Mouse (Mus musculus) spleen, embryonic (tissue): ENCODE measurements around the gene Sgce.
"Not testable (repeated sequence)": the region's sequence is repeated elsewhere in the genome, so short reads cannot be mapped to it uniquely, and the experiment has no call there.

Experiments used
- CTCF ChIA-PET: fragments of 350-600 bp; sonication (Branson Sonifier 250); formaldehyde crosslinking; loops from one replicate; lab custom pipeline; 2022; lab: Charles Lee

Gene Sgce

DNA sequence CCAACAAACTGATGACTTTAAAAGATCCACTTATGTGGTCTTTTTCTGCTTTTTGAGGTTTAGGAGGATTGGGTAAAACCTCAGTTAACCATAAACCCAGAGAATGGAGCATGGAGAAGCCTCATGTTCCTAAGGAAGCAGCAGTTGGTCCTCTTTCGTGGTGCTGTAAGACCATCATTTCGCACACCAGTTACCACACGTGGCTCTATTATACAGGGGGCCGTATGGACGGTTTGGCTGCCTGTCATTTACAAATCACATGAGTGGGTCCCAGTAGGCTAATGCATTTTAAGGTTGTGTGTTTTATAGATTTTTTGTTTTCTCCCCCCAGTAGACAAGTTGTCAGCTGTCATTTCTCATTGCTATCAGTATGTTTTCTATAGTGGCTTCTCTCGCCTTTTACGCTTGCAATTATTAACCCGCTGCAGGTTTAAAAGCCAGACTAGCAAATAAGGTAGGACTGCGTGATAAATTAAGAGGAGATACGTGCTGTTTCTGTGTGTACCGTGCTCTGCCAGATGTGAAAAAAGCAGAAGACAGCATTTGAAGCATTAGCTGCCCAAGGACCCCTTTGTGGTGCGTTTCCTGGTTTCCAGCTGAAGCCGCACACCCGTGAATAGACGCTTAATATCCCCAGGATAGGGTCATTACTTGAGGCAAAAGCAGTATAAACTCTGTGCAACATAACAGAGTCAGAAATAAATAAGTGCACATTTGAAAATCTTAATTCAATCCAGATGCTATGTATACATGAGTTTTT, 22.8 kb downstream of the Sgce start:
- CTCF ChIA-PET, result no interaction called here

DNA sequence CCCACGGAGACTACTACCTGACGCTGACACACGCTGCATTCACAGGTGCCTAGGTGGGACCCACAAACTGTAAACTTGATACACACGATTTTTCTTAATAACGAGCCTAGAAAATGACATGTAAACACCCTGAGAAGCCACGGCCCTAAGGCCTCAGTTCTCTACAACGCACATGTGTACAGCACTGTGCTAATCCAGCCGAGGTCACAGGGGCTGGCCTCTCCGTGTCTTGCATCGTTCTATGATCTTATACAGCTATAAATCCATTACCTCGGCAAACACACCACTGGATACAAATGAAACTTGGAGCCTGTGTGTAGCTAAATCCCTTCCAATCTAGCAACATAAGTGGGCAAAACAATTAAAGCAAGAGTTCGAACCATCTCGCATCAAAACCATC, 24.3 kb downstream of the Sgce start:
- CTCF ChIA-PET, result no interaction called here

DNA sequence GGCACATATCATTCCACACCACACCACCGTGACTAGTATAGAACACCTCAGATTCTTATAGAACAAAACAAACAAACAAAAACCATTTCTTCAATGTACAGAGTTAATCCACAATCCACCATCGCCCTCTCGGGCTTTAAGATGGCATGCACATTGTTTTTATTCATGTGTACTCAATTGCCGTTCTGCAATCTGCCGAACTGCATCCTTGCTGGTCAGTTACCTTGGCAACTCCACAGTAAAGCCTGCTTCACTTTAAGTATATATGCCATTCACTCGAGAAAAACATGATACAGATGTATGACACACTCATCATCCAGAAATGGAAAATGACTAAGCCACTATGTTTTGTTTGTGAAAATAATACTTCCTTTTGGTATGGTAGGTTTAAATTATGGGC, 24.9 kb downstream of the Sgce start:
- CTCF ChIA-PET, result no interaction called here

DNA sequence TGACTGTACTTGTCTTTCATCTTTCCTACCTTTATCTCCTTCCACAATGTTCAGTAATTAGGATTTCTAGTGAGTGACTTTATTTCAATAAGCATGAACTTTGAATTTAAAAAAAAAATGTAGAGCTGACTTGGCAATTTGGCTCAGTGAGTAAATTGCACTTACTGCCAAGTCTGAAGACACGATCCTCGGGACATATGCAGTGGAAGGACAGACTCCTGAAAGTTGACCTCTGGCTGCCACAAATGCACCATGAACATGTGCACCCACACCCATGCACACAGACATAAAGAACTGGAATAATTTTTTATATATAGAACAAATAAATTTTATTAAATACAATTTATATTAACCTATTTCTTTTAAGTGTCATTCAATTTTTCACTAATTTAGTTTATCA, 29.7 kb downstream of the Sgce start:
- CTCF ChIA-PET, result no interaction called here

DNA sequence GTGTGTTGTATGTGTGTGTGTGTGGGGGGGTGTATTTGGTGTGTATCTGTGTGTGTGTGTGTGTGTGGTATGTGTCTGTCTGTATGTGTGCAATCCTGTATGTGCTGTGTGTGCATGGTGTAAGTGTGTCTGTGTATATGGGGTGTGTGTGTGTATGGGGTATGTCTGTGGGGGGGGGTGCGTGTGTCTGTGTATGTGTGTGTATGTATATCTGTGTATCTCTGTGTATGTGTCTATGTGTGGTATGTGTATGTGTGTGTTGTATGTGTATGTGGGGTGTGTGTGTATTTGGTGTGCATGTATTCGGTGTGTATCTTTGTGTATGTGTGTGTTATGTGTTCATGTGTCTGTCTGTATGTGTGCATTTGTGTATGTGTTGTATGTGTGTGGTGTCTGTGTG, 30.8 kb downstream of the Sgce start:
- CTCF ChIA-PET, result no interaction called here

DNA sequence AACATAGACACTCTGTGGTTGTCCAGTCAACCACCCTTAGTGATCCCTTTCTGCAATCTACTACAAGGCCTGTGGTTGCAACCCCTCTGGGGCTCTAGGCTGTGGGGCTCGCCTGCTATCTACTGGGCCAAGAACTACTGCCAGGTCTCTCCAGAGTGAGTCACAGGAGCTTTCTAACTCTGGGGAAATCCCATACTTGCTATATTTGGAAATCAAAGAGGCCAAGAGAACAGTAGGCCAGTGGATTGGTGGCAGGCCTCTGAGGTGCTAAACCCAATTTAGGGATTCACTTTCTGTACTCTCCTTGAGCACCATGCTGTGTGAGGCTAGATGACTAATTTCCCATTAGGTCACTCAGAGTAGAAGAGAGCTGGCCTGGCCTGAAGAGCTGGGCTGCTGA, 38.0 kb downstream of the Sgce start:
- CTCF ChIA-PET, result no interaction called here

DNA sequence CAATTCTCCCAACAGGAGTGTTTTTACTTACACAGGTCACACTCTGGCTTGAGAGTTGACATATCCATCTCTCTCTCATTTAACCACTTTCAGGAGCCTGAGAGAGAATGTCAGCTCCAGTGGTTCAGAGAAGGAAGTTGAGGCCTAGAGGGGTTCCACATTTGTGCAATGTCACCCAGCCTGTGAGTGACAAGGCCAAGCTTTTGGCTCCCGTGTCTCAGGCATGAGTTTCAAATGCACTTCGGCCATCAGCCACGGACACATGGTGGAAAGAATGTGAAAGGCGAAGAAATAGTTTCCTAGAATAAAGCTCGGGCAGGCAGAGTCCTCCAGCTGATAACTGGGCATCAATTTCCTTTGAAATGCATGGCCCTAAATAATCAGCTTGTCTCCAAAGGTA, 40.6 kb downstream of the Sgce start:
- CTCF ChIA-PET, result no interaction called here

DNA sequence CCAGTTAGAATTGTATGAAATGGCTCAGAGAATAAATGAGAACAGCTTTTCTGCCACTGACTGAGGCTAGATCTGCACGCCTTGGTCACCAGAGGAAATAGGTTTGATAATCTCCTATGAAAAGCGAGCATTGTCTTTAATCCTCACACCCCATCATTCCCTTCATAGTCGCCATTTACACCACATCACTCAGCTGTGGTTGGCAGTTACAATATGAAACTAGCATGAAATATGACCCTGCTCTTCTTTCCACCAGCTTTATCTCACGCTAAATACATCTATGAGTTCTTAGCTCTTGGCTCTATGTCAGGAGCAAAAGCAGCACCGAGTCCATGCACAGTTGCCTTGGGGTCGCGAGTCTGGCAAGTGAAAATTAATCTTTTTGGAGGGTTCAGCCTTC, 43.1 kb downstream of the Sgce start:
- CTCF ChIA-PET, result no interaction called here

DNA sequence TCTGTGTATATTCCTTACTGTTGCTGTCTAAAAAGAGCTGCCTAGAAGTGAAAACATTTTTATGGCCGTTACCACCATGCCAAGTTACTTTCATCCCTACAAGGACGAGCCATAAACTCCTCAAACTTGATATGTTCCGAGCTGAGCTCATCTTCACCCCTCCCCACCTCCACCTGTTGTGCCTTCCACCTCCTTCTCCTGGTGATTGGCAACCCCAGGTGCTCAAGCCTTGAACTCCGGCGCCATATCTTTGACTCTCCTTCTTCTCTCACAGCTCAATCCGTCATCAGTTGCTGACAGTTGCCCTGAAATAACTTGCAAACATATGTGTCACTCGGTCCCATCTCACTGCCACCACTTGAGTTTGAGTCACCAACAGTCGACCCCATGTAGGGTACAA, 45.4 kb downstream of the Sgce start:
- CTCF ChIA-PET, result no interaction called here

DNA sequence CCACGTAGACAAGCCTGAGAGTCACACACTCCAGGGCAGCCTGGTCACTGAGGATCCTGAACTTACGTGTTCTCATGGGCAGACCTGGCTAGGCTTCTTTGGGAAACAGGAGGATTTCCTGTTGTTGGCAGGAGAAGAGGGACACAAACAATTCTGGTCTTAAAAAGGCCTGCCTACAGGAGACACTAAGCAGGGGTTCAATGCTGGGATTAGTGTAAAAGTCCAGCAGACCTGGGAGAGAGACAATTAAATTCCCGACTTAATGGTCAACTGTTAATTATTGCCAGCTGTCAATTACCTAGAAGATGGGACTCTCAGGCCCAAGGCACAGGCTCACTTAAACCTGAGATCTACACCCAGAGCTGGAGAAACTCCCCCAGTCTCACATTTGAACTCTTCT, 51.2 kb downstream of the Sgce start:
- CTCF ChIA-PET, result no interaction called here

DNA sequence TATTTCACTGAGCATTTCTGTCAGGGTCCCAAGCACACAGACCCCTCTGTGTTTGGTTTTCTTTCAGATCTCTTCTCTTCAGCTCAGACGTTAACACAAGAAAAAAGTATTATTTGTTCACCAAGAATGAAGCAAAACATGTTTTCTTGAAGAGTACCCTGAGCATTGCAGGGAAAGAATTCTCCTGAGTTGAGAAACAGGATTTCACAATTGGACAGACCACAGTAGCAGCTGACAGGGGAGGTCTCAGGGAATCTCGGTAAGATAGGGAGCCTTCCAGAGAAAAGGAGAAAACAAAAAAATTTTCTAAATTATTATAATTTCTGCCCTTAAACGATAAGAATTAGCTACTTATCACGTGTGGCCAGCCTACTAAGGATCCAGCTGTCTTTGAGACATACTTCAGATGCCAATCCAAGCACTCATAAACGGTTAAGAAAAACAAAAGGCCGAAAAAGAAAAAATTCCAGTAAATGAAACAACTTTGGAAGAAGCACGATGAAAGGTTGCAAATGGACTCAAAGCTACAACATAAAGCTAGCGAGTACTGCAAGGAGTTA, 52.3 kb downstream of the Sgce start:
- CTCF ChIA-PET, result no interaction called here

DNA sequence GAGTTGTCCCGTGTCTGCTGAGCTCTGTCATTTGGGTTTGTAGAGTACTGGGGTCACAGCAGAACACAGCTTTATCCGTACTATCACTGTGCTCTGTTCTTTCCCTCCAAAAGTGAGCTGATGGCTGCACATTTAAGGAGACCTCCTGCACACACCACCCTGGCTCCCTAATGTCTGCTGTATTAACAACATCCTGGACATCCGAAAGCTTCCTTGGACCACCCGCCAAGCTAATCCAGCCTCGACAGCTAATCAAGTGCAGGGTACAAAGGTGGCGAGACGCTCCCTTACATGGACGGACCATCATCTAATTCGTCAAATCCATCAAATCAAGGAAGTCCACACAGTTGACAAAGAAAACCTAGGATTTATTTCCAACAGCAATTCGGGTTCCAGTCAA, 53.5 kb downstream of the Sgce start:
- CTCF ChIA-PET, result no interaction called here

DNA sequence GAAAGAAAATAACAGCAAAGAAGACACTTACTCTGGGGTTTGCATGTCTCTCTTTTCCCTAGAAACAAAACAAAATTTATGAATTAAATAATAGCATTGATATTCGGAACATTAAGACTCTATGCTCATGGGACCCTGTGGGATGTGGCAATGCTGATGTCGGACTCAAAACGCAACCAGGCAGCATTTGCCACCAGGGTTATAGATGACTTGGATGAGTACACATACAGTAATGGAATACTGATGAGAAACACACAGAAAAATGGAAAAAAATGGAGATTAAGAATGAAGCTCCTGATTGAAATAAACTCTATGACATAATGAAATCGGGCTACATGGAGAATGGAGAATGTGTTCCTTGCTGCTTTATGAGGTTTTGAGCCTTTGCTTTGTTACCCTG, 56.6 kb downstream of the Sgce start:
- CTCF ChIA-PET, result no interaction called here

DNA sequence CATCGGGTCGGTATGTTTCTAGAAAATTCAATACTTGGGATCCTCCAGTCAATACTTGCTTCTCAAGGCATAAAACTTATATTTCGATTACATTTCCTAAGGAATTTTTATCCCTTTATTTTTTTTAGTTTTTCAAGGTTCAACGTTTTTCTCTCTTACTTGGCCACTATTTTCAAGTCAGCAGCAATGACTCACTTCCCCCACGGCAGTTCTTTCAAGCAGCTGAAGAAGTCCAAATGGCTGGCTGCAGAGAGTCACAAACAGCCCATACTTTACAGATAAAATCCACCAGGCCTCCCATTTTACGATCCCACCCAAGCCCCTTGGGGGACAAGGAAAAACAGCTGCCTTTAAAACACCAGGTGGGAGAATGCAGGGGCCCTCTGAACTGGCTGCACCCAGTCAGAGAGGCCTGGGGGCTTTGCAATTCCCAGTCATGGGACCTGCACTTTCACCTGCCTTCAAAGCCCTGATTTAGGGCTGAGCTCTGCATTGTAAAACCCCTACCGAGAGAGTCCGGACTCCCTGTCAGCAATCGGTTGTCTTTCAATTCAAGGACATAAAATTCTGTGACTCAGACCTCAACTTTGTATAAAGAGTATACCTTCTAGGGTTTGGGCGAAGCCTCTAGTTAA, 62.2 kb downstream of the Sgce start:
- CTCF ChIA-PET, result no interaction called here

DNA sequence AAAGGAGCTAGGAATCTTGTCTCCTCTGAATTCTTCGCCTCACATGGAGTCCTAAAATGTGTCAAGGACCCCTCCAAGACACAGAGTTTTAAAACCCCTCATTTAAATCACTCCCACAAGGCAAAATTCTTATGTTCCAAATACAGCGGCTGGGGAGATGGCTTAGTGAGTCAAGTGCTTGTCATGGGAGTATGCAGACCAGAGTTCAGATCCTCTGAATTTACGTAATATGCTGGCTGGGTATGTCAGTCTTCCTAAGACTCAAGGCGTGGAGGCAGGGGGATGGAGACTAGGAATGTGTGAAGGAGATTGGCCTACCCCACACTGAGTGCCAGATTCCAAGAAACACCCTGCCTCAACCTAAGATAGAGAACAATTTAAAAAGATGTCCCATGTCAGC, 66.4 kb downstream of the Sgce start:
- CTCF ChIA-PET, result no interaction called here

DNA sequence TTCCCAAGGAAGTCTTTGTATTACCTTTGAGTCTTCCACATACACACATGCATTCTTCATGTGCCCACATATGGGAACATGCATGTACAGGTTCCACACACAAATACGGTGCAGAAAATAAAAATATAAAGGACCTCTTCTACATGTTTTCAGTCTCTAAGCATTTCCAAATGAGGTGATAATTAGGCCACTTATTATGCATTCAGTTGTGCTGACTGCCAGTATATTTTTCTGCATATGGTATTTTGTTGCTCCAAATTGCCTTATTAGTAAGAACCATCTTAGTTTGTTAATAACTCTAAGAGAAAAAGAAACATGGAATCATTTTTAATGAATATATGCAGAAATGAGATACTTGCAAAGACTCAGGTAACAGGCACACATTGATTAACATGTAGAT, 67.0 kb downstream of the Sgce start:
- CTCF ChIA-PET, result no interaction called here

DNA sequence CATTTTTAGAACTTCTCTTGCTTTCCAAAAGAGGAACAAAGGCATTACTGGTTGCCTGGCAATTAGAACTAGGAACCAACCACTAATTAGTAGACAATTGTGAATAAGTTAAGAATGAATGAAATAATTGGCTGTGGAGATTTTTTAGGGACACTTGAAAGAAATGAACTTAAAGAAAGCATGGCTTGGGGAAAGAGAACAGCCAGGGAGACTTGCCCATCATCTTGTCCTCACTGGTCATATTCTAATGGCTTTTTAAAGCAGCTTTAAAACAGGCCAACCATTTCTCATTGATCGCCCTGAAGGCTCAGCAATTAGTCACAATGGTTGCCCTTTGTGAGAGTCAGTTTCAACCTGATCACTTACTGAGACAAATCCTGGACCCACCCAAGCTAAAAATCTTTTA, 69.6 kb downstream of the Sgce start:
- CTCF ChIA-PET, result no interaction called here

DNA sequence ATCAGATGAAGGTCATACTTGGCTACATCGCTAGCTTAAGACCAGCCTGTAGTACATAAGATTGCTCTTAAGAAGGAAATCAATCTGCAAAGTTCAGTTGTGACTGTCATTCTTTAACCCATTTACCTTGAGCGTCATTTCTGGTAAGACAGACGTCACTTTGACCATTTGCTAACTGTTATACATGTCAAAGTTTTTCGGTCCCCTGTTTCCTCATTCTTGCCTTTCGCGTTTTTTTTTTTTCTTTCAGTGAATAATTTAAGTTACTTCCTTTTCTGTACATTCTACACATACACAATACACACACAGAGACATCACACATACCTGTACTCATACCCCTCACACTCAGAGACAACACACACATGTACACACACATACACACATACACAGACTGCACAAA, 81.9 kb downstream of the Sgce start:
- CTCF ChIA-PET, result no interaction called here

DNA sequence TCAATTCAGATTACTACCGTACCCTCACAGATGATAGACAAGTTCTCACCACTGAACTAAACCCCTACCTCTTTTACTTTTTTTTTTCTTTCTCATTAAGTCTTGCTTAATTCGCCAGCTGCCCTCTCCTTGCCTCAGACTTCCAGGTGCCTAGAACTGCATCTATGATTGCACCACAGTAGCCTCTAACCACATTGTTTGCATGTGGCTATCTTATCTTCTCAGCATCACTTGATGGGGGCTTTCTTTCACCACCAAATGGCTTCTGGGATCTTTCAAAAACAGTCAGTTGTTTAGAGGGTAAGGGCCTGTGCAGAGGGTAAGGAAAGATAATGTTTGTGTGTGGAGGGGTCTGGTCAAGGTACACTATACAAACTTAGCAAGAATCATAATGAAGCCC, 82.7 kb downstream of the Sgce start:
- CTCF ChIA-PET, result no interaction called here

DNA sequence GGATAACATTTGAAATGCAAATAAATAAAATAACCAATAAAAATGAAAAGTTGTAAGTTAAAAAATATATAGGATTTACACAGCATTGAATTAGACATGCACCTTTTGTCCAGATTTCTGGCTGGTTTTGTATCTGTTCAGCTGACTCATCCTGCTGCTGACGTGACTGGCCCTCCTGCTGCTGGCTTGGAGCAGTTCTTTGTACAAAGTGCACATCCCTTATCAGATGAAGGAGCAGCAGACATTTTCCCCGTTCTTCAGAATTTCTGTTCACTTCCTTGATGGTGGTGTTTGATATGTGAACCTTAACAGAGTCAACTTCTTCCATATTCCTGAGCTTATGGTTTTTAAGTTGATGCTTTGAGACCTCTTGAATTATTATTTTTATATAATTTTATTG, 83.5 kb downstream of the Sgce start:
- CTCF ChIA-PET, result no interaction called here

DNA sequence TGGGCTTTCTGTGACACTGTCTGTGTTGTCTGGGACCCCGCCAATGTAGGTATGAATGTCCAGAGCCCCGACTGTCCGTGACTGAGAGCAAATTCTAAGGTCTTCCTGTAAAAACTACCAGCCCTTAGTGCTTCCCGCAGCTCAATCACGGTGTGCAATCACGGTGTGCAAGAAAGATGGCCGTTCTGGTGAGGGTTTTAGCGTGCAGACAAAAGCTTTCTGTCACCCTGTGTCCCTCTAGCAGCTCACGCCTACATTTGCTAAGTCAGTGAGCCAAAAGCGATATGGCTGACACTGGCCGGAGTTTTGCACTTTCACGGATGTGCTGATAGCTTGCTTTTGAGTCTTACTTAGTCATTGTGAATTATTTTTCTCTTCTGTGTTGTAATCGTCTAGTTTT, 88.1 kb downstream of the Sgce start:
- CTCF ChIA-PET, result no interaction called here

DNA sequence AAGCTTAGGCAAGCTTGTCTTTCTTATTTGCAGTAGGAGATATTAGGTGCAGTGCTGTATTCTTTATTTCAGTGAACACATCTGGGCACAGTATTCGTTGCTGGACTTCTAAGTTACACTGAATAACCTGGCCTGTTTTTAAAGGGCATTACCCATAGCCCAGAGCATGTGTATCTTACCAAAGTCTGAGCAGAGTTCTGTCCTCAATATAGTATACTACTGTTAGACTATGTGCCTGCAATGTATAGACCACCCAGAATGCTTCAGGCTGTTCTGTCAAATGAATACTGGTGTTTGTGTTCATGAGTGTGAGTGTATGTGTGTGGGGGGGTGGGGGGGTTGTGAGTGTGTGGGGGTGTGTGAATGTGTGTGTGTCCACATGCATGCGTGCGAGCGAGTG, 91.1 kb downstream of the Sgce start:
- CTCF ChIA-PET, result no interaction called here

DNA sequence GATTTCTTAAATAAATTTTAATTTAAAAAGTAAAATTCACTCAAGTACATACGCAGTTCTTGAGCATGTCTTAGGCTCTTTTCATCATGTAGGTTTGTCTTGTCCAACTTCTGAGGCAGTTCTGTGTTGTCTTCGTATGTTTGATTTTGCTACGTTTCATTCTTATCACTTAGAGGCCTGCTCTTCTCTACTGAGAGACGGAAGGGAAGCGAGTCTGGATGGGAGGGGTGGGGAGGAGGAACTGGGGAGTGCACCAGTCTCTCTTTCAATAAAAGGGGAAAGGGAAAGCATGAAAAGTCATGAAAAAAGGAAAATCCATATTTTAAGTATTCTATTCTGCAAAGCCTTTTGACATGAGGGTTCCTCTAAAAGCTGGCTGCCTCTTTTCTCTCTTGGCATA, 91.5 kb downstream of the Sgce start:
- CTCF ChIA-PET, result no interaction called here

DNA sequence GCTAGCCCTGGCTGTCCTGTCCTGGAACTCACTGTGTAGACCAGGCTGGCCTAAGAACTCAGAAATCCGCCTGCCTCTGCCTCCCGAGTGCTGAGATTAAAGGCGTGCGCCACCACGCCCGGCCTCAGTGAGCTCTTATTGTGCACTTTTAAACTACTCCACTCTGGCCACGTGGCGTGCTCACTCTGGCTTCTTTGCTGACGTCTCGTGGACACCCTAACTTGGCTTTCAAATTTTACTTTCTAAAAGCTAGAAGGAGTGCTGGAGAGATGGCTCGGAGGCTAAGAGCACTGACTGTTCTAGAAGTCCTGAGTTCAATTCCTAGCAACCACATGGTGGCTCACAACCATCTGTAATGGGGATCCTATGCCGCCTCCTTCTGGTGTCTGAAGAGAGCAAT, 93.3 kb downstream of the Sgce start:
- CTCF ChIA-PET, result not testable (repeated sequence)
